Mouse (Mus musculus) heart, embryonic 10.5 days (tissue): Measurements from ENCODE around the gene Chst4. TPM values are rescaled to one million over a fixed set of nuclear protein-coding genes. Genes with fewer than 3 reads are reported as not detected.
"Not testable (repeated sequence)": the region's sequence is repeated elsewhere in the genome, so short reads cannot be mapped to it uniquely, and the experiment has no call there.

ENCODE experiments used
- DNase-seq: peaks from one replicate; pipeline ENCODE4 v3.0.0-alpha.2; 2017; ENCODE audit warnings: low spot score
- H3K27ac ChIP-seq: fragments of 300-500 bp; sonication (generic); 2 replicates; pipeline ENCODE4 v1.5.1; 2016; ENCODE audit warnings: mild to moderate bottlenecking
- H3K27me3 ChIP-seq: fragments of 300-500 bp; sonication (generic); 2 replicates; pipeline ENCODE4 v1.6.1; 2016; ENCODE audit warnings: mild to moderate bottlenecking; ENCODE audit not compliant: poor library complexity, insufficient read depth, severe bottlenecking
- H3K36me3 ChIP-seq: fragments of 300-500 bp; sonication (generic); 2 replicates; pipeline ENCODE4 v1.6.1; 2016; ENCODE audit warnings: mild to moderate bottlenecking, moderate library complexity
- H3K4me1 ChIP-seq: fragments of 300-500 bp; sonication (generic); 2 replicates; pipeline ENCODE4 v1.6.1; 2016; ENCODE audit warnings: mild to moderate bottlenecking
- H3K4me3 ChIP-seq: fragments of 300-500 bp; sonication (generic); 2 replicates; pipeline ENCODE4 v1.5.1; 2016; ENCODE audit warnings: mild to moderate bottlenecking, moderate library complexity
- H3K9me3 ChIP-seq: fragments of 300-500 bp; sonication (generic); 2 replicates; pipeline ENCODE4 v1.6.1; 2016; ENCODE audit warnings: mild to moderate bottlenecking, moderate library complexity
- WGBS: fragments of 180-500 bp; shearing (Covaris S2); methylation state at CpG from one replicate; pipeline ENCODE4 v1.1.7; 2016; 5-methylcytosine and 5-hydroxymethylcytosine counted together
- polyA plus RNA-seq: library from polyadenylated mRNA; unstranded; fragments of >200 nt; fragmentation: Nextera tagmentation; extraction: Ambion mirVana; gene quantifications from 2 replicates; pipeline ENCODE4 v1.2.1, GENCODE M21; 2016

The Chst4 gene
- polyA plus RNA-seq, 1 experiment from 2014 or later = 0.15 TPM

DNA sequence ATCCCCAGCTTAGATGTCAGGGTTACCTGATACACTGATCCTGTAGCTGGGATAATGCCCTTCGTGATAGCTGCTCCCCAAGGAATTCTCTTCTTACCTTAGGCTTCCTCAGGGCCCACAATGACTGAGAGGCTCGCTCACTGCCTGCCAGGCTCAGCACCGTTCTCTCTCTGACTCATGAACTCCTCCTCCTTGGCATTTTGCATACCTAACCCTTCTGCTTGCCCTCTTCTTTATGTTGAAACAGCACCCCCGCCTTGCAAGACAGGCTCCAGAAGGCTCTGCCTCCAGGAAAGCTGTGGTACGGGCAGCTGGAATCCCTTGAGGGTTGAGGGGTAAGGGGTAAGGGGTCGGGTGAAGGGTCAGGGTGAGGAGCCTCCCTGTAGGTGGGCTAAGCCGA lies 324 bp downstream of the Chst4 start:
- peaks cover 41% of the 10 kb centered on the region for H3K4me1 ChIP-seq
- WGBS = 43% methylated on average over 7 of the region's 7 CpGs
- H3K36me3 ChIP-seq = no peaks in the 10 kb centered on the region
- no peak overlapping the region for H3K27ac ChIP-seq
- H3K4me3 ChIP-seq = no peak overlapping the region
- DNase-seq = no peak
- H3K27me3 ChIP-seq = no peaks in the 10 kb centered on the region
- H3K9me3 ChIP-seq = no peaks in the 10 kb centered on the region

DNA sequence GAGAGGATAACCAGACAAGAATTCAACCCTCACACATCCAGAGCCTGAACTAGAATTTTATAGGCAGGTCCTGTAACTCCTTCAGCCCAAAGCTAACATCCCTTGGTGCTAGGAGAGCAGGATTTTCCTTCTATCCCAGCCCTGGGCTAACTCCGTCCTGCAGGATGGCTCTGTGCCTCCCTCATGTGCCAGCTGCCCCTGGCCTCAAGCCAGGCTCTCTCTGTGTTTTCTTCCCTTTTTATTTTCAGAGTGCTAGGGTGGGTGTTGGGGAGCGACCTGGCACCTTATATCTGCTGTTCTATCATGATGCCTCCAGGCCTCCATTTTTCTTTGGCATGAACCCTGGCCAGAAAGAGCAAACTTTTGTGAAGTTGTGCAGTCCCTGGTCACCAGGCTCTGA lies 3.4 kb downstream of the Chst4 start:
- Histone ChIP-seq H3K4me1 (peaks cover 46% of the 10 kb centered on the region), H3K4me3 (no peak overlapping the region), H3K27ac (0 out of 2 replicates have a peak overlapping the region, but pooled peaks have one; percentile 16), H3K36me3 (no peaks in the 10 kb centered on the region), H3K9me3 (no peaks in the 10 kb centered on the region), H3K27me3 (no peaks in the 10 kb centered on the region)
- WGBS = 67% methylated on average over 2 of the region's 2 CpGs
- no peak for DNase-seq

DNA sequence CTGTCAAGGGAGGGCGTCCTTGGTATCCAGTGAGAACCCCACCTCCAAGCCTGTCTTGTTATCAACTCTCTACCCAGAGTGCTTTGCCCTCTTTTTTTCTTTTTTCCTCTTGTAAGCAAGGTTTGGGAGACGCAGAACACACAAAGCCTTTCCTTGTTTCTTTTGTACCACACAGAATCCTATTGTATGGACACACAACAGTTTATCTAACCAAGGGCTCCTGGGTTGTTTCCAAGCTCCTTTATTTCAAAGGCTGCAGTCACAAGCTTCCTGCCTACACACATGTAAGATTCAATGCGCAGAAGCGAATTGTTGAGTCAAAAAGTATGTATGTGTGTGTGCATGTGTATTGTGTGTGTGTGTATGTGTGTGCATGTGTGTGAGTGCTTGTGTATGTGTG lies 5.2 kb downstream of the Chst4 start:
- Histone ChIP-seq H3K9me3 (no peaks in the 10 kb centered on the region), H3K4me3 (no peak overlapping the region), H3K27me3 (no peaks in the 10 kb centered on the region), H3K36me3 (no peaks in the 10 kb centered on the region), H3K4me1 (peaks cover 37% of the 10 kb centered on the region), H3K27ac (peak overlapping the region; percentile 76)
- WGBS = 48% methylated on average over 4 of the region's 4 CpGs
- DNase-seq = no peak

GRCm38 (mm10) chr8:110033771-110034170 lies 5.8 kb downstream of the Chst4 start:
- not testable (repeated sequence) for H3K4me3 ChIP-seq, H3K9me3 ChIP-seq, H3K36me3 ChIP-seq, H3K27ac ChIP-seq, H3K27me3 ChIP-seq
- peak; percentile 82 for DNase-seq
- peaks cover 35% of the 10 kb centered on the region for H3K4me1 ChIP-seq
- WGBS = 17% methylated on average over 8 of the region's 8 CpGs

- WGBS = 93% methylated on average over 10 of the region's 10 CpGs
- Histone ChIP-seq H3K27ac (no peak overlapping the region), H3K9me3 (no peaks in the 10 kb centered on the region)
These were observed 16.7 kb downstream of the Chst4 start for GRCm38 (mm10) chr8:110022768-110023344.

DNA sequence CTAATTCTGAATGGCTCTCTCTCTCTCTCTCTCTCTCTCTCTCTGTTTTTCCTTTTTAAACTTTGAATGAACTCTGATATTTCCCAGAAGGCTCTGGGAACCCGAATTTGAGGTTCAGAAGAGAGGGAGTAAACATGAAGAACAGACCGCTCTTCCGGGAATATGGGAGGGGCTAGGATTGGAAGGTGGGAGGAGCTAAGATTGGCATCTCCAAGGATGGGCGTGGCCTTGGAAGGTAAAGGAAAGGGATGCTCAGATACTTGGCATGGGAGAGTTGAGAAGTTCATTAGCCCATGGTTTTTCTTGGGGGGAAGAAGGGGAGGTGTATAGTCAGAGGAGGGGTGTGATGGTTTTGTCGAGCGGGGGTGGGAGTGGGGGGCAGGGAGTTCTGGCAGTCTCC lies 17.5 kb downstream of the Chst4 start:
- DNase-seq = no peak
- no peak overlapping the region for H3K27ac ChIP-seq
- no peak overlapping the region for H3K4me3 ChIP-seq
- H3K9me3 ChIP-seq = no peaks in the 10 kb centered on the region
- H3K27me3 ChIP-seq = peaks cover 3% of the 10 kb centered on the region; the same call in 1 of the 2 replicates
- 55% methylated on average over 6 of the region's 6 CpGs for WGBS
- no peaks in the 10 kb centered on the region for H3K36me3 ChIP-seq
- H3K4me1 ChIP-seq = no peaks in the 10 kb centered on the region

More at GRCm38 (mm10) chr8:110022768-110023344, 16.7 kb downstream of the Chst4 start:
- no peak for DNase-seq
- Histone ChIP-seq H3K36me3 (no peaks in the 10 kb centered on the region), H3K4me3 (no peak overlapping the region), H3K27me3 (peaks cover 3% of the 10 kb centered on the region; the same call in 1 of the 2 replicates), H3K4me1 (no peaks in the 10 kb centered on the region)

GRCm38 (mm10) chr8:110010868-110011267 lies 28.7 kb downstream of the Chst4 start:
- no peaks in the 10 kb centered on the region for H3K27me3 ChIP-seq
- H3K27ac ChIP-seq = no peak overlapping the region
- no peak overlapping the region for H3K4me3 ChIP-seq
- no peak for DNase-seq
- WGBS = 27% methylated on average over 5 of the region's 5 CpGs
- H3K36me3 ChIP-seq = no peaks in the 10 kb centered on the region
- H3K4me1 ChIP-seq = no peaks in the 10 kb centered on the region
- no peaks in the 10 kb centered on the region for H3K9me3 ChIP-seq

- DNase-seq = no peak
- Histone ChIP-seq H3K27me3 (no peaks in the 10 kb centered on the region), H3K9me3 (no peaks in the 10 kb centered on the region), H3K4me1 (no peaks in the 10 kb centered on the region), H3K27ac (no peak overlapping the region), H3K4me3 (no peak overlapping the region), H3K36me3 (no peaks in the 10 kb centered on the region)
- WGBS = 62% methylated on average over 8 of the region's 8 CpGs
These were observed 30.5 kb downstream of the Chst4 start for GRCm38 (mm10) chr8:110008995-110009446.

- no peaks in the 10 kb centered on the region for H3K36me3 ChIP-seq
- no peak overlapping the region for H3K27ac ChIP-seq
- H3K4me1 ChIP-seq = no peaks in the 10 kb centered on the region
- H3K9me3 ChIP-seq = no peaks in the 10 kb centered on the region
- no peaks in the 10 kb centered on the region for H3K27me3 ChIP-seq
- WGBS = 73% methylated on average over 26 of the region's 26 CpGs
- DNase-seq = no peak
- no peak overlapping the region for H3K4me3 ChIP-seq
These were observed 31.1 kb downstream of the Chst4 start for GRCm38 (mm10) chr8:110008228-110008994.

DNA sequence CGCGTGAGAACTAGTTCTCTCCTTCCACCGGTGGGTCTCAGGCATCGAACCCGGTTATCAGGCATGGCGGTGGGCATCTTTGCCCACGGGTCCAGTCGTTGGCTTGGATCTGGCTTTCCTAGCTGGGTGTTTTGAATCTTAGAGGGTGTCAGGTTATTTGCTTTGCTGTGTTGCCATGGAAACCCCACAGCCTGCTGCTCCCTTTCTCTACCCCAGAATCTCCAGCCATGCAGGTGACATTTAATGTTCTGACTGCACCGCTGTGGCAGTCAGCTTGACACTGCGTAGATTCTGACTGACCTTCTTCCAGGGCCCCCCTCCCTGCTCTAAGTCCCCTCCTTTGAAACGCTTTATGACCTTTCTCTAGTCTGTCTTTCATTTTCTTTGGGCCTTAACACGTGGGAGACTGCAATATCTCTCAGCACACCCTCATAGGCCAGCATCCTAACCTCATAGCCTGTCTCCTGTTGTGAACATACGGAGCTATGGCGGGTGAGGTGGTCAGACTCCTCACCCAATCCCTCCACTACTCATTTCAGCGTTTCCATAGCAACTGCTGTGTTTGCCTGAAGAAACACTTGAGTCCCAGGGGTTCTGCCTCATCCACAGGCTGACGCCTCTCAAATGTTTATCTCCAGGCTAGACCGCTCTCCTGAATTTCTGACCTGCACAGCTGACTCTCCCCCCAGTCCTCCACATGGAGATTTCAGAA lies 33.1 kb downstream of the Chst4 start:
- Histone ChIP-seq H3K27ac (no peak overlapping the region), H3K4me1 (no peaks in the 10 kb centered on the region), H3K27me3 (no peaks in the 10 kb centered on the region), H3K9me3 (no peaks in the 10 kb centered on the region), H3K4me3 (no peak overlapping the region), H3K36me3 (no peaks in the 10 kb centered on the region)
- WGBS = 59% methylated on average over 17 of the region's 17 CpGs
- DNase-seq = no peak

DNA sequence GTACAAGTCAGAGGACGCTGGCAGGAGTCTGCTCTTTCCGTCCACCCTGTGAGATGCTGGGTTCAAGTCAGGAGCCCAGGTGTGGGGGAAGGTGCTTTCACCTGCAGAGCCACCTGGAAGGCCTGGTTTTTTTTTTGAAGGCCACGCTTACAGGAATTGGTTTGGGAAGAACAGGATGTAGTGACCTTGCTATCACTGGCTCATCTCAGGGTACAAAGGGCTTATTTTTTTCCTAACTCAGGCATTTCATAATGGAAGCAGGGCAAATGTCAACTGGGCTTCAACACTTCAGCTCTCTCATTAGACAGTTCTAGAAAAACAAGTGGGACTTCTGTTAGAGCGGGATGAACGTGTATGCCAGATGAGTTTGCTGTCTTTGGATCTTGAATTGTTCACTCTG lies 35.2 kb downstream of the Chst4 start:
- H3K9me3 ChIP-seq = no peaks in the 10 kb centered on the region
- no peaks in the 10 kb centered on the region for H3K36me3 ChIP-seq
- no peaks in the 10 kb centered on the region for H3K27me3 ChIP-seq
- H3K4me3 ChIP-seq = no peak overlapping the region
- no peak for DNase-seq
- no peaks in the 10 kb centered on the region for H3K4me1 ChIP-seq
- WGBS = 70% methylated on average over 5 of the region's 5 CpGs
- H3K27ac ChIP-seq = no peak overlapping the region

DNA sequence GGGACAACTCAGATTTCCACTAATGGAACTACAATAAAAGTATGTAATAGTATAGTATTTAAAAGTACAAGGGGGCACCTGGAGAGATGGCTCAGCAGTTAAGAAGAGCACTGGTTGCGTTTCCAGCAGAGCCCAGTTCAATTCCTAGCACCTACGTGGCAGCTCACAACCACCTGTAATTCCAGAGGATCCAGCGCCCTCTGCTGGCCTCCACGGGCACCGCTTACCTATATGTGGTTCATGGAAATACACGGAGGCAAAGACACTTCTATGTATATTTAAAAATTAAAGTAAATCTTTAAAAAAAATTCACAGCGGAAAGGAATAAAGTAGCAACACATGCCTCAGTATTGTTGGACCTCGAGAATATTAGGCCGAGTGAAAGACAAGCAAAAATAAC lies 36.6 kb downstream of the Chst4 start:
- Histone ChIP-seq H3K27ac (no peak overlapping the region), H3K9me3 (no peaks in the 10 kb centered on the region), H3K4me3 (no peak overlapping the region), H3K36me3 (no peaks in the 10 kb centered on the region), H3K27me3 (no peaks in the 10 kb centered on the region), H3K4me1 (no peaks in the 10 kb centered on the region)
- DNase-seq = no peak
- WGBS = 32% methylated on average over 9 of the region's 9 CpGs

- Histone ChIP-seq H3K36me3 (no peaks in the 10 kb centered on the region), H3K27ac (no peak overlapping the region), H3K27me3 (no peaks in the 10 kb centered on the region), H3K4me1 (no peaks in the 10 kb centered on the region), H3K9me3 (no peaks in the 10 kb centered on the region), H3K4me3 (no peak overlapping the region)
- DNase-seq = no peak
- 79% methylated on average over 10 of the region's 10 CpGs for WGBS
These were observed 39.6 kb downstream of the Chst4 start for GRCm38 (mm10) chr8:109999974-110000373.
